ENCODE assay signal across 11 mouse cellular contexts in genomic region chr11:36801683-36802082, GRCm38 (mm10).
"Had no signal": no experiment of that assay in that cellular context is flagged by ENCODE, and none has a peak within 500 bp of the region (broad histone marks: within the 10 kb centered on the region; RNA-seq: fewer than 3 reads in every experiment).

No protein-coding gene starts in this region.

- H3K4me3 ChIP-seq: intestine, embryonic 15.5 days; limb, embryonic 10.5 days; liver, embryonic 15.5 days had no signal

- H3K36me3 ChIP-seq: intestine, embryonic 15.5 days; limb, embryonic 10.5 days; liver, embryonic 15.5 days had no signal

- H3K4me2 ChIP-seq: intestine, embryonic 15.5 days; liver, embryonic 11.5 days; liver, embryonic 15.5 days had no signal

- ATAC-seq: intestine, embryonic 15.5 days; lung, postnatal 0 days had no signal

- DNase-seq: kidney, adult 18-20 months; kidney, postnatal 25 days; lung, adult 2 months; lung, postnatal 36 days; right cerebral cortex, adult 18-20 months; thymus, postnatal 36 days had no signal

- H3K27me3 ChIP-seq: intestine, embryonic 15.5 days; liver, embryonic 15.5 days had no signal

- H3K4me1 ChIP-seq: intestine, embryonic 15.5 days; liver, embryonic 15.5 days had no signal

- H3K9me3 ChIP-seq: intestine, embryonic 15.5 days; limb, embryonic 10.5 days; liver, embryonic 15.5 days had no signal

- H3K27ac ChIP-seq: intestine, embryonic 15.5 days; limb, embryonic 10.5 days; liver, embryonic 15.5 days had no signal

- H3K9ac ChIP-seq: intestine, embryonic 15.5 days; liver, embryonic 15.5 days had no signal
